Comparison of ENCODE assay signal across 8 mouse cellular contexts in the genomic region with DNA sequence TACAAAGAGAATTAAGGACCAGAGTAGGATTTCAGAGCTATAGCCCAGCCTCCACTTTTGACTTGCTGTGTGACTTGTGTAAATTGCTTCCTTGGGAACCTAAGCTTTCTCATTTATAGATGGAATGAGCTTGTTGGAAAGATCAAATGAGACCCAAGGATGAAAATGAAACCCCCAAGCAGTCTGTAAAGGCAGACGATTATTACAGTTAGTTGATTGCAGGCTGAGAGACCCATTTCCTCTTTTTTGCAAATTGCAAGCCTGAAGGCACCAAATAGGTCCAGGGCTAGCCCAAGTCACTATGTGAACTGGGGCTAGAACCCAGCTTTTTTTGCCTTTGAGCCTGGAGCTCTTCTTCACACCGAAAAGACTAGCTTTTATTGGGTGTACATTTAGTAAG. TPM values are rescaled to one million over a fixed set of nuclear protein-coding genes. Genes with fewer than 3 reads are reported as not detected.
DNase-seq lines count a peak whose midpoint lies in the region; ATAC-seq and TF ChIP-seq lines count a peak whose summit lies in the region.

No protein-coding gene starts in this region.

- ATAC-seq in lung, embryonic 14.5 days (ENCODE audit: insufficient read depth) = no peak
- ATAC-seq in limb, embryonic 13.5 days (ENCODE audit: low FRiP score, low read depth) = no peak
- no peak for ATAC-seq in neural tube, embryonic 14.5 days (ENCODE audit: low read depth)
- no peak for ATAC-seq in erythroid progenitor cell, adult 5-6 weeks (replicated peaks; ENCODE audit: low FRiP score, poor library complexity, severe bottlenecking)

- peak overlapping the region; percentile 7; the same call in 1 of the 2 replicates for H3K27ac ChIP-seq in lung, embryonic 14.5 days (ENCODE audit: low read depth)
- peak overlapping the region; percentile 91 for H3K27ac ChIP-seq in forebrain, embryonic 10.5 days
- H3K27ac ChIP-seq in limb, embryonic 13.5 days = 0 out of 2 replicates have a peak overlapping the region, but pooled peaks have one; percentile 44
- peak overlapping the region; percentile 49; the same call in 1 of the 2 replicates for H3K27ac ChIP-seq in neural tube, embryonic 14.5 days (ENCODE audit: low read depth, low read length)

- no peak overlapping the region; the same call in 1 of the 2 replicates for H3K9ac ChIP-seq in lung, embryonic 14.5 days
- peak overlapping the region; percentile 1; the same call in 1 of the 2 replicates for H3K9ac ChIP-seq in limb, embryonic 13.5 days
- H3K9ac ChIP-seq in neural tube, embryonic 14.5 days (replicated peaks; ENCODE audit: low read depth, low read length) = no peak overlapping the region

- no peak for TF ChIP-seq CTCF in lung, embryonic 14.5 days (IDR thresholded peaks at IDR 0.05; ENCODE audit: low read depth)

- DNase-seq in lung, embryonic 14.5 days = no peak
- no peak for DNase-seq in lung, postnatal 4 days
- DNase-seq in forebrain, embryonic 10.5 days (ENCODE audit: extremely low spot score, low spot score) = no peak
- DNase-seq in frontal cortex, postnatal 25 days (ENCODE audit: low spot score in 2 of 2) = no peak
- DNase-seq in gastrocnemius, postnatal 14 days = no peak

- H3K9me3 ChIP-seq in lung, embryonic 14.5 days (ENCODE audit: low read depth, low read length) = no peaks in the 10 kb centered on the region
- H3K9me3 ChIP-seq in forebrain, embryonic 10.5 days = no peaks in the 10 kb centered on the region
- H3K9me3 ChIP-seq in limb, embryonic 13.5 days = no peaks in the 10 kb centered on the region
- H3K9me3 ChIP-seq in neural tube, embryonic 14.5 days (ENCODE audit: control insufficient read depth, low read length) = no peaks in the 10 kb centered on the region

- H3K36me3 ChIP-seq in lung, embryonic 14.5 days (ENCODE audit: insufficient read depth) = no peaks in the 10 kb centered on the region
- no peaks in the 10 kb centered on the region for H3K36me3 ChIP-seq in forebrain, embryonic 10.5 days (replicated peaks)
- no peaks in the 10 kb centered on the region for H3K36me3 ChIP-seq in limb, embryonic 13.5 days
- H3K36me3 ChIP-seq in neural tube, embryonic 14.5 days (ENCODE audit: control insufficient read depth, insufficient read depth, low read length) = no peaks in the 10 kb centered on the region

- peak overlapping the region; percentile 49; the same call in 1 of the 2 replicates for H3K4me3 ChIP-seq in lung, embryonic 14.5 days (ENCODE audit: low read depth, low read length)
- H3K4me3 ChIP-seq in forebrain, embryonic 10.5 days = peak overlapping the region; percentile 69
- H3K4me3 ChIP-seq in limb, embryonic 13.5 days = peak overlapping the region; percentile 68
- H3K4me3 ChIP-seq in neural tube, embryonic 14.5 days (ENCODE audit: low read depth, low read length) = peak overlapping the region; percentile 59

- intact Hi-C loops in gastrocnemius, postnatal 14 days (cut with DNase I; ENCODE audit: low total_unique reads) = no loop called here

- peak overlapping the region; percentile 64 for H3K4me2 ChIP-seq in lung, embryonic 14.5 days
- peak overlapping the region; percentile 61 for H3K4me2 ChIP-seq in limb, embryonic 13.5 days (replicated peaks)
- peak overlapping the region; percentile 35; the same call in 1 of the 2 replicates for H3K4me2 ChIP-seq in neural tube, embryonic 14.5 days (ENCODE audit: low read depth, low read length)

- no peaks in the 10 kb centered on the region for H3K27me3 ChIP-seq in lung, embryonic 14.5 days (ENCODE audit: insufficient read depth, low read length)
- no peaks in the 10 kb centered on the region for H3K27me3 ChIP-seq in forebrain, embryonic 10.5 days (ENCODE audit: poor library complexity, severe bottlenecking)
- no peaks in the 10 kb centered on the region for H3K27me3 ChIP-seq in limb, embryonic 13.5 days
- no peaks in the 10 kb centered on the region for H3K27me3 ChIP-seq in neural tube, embryonic 14.5 days (ENCODE audit: control insufficient read depth, insufficient read depth, low read length)

- WGBS in lung, embryonic 14.5 days = 31% methylated on average over 2 of the region's 2 CpGs
- 39% methylated on average over 2 of the region's 2 CpGs for WGBS in forebrain, embryonic 10.5 days
- WGBS in limb, embryonic 13.5 days = 38% methylated on average over 2 of the region's 2 CpGs
- WGBS in neural tube, embryonic 14.5 days = 46% methylated on average over 2 of the region's 2 CpGs

- no peaks in the 10 kb centered on the region for H3K4me1 ChIP-seq in lung, embryonic 14.5 days (ENCODE audit: insufficient read depth)
- peaks cover 11% of the 10 kb centered on the region for H3K4me1 ChIP-seq in forebrain, embryonic 10.5 days
- 0 out of 2 replicates have a peak, but pooled peaks cover 3% of the 10 kb centered on the region for H3K4me1 ChIP-seq in limb, embryonic 13.5 days
- H3K4me1 ChIP-seq in neural tube, embryonic 14.5 days (ENCODE audit: control insufficient read depth, insufficient read depth, low read length) = no peaks in the 10 kb centered on the region

RNA-seq across cellular contexts. Expression of a gene that starts 5.8 kb away (rescaled TPM):
- 35.4 and 38.0 TPM in 2 replicates for polyA plus RNA-seq in lung, embryonic 14.5 days (2014; fragmentation: Nextera tagmentation; extraction: Ambion mirVana)
- polyA plus RNA-seq in forebrain, embryonic 10.5 days (2016; fragmentation: Nextera tagmentation; extraction: Ambion mirVana) = 9.1 and 9.6 TPM in 2 replicates
- 19.9 and 22.3 TPM in 2 replicates for polyA plus RNA-seq in limb, embryonic 13.5 days (2015; fragmentation: Nextera tagmentation; extraction: Ambion mirVana)
- 12.6 and 17.4 TPM in 2 replicates for polyA plus RNA-seq in neural tube, embryonic 14.5 days (2014; fragmentation: Nextera tagmentation; extraction: Ambion mirVana)
- total RNA-seq in erythroid progenitor cell, adult 5-6 weeks (2015; ENCODE audit: low replicate concordance) = 73.9 and 101 TPM in 2 replicates
- total RNA-seq in erythroid progenitor cell, adult 5-6 weeks (2017; ENCODE audit: low replicate concordance) = 37.4 and 52.9 TPM in 2 replicates
- 10 to 100 TPM; 19.1 to 19.9 TPM for total RNA-seq in gastrocnemius, postnatal 14 days (2021)

RNA-seq across cellular contexts. Expression of a gene that starts 9.0 kb away (rescaled TPM):
- 13.2 and 14.6 TPM in 2 replicates for polyA plus RNA-seq in lung, embryonic 14.5 days (2014; fragmentation: Nextera tagmentation; extraction: Ambion mirVana)
- 18.4 and 25.9 TPM in 2 replicates for polyA plus RNA-seq in forebrain, embryonic 10.5 days (2016; fragmentation: Nextera tagmentation; extraction: Ambion mirVana)
- 21.4 and 24.5 TPM in 2 replicates for polyA plus RNA-seq in limb, embryonic 13.5 days (2015; fragmentation: Nextera tagmentation; extraction: Ambion mirVana)
- 17.2 and 28.8 TPM in 2 replicates for polyA plus RNA-seq in neural tube, embryonic 14.5 days (2014; fragmentation: Nextera tagmentation; extraction: Ambion mirVana)
- 1.4 and 5.9 TPM in 2 replicates for total RNA-seq in erythroid progenitor cell, adult 5-6 weeks (2015; ENCODE audit: low replicate concordance)
- 0.64 and 8.4 TPM in 2 replicates for total RNA-seq in erythroid progenitor cell, adult 5-6 weeks (2017; ENCODE audit: low replicate concordance)
- total RNA-seq in gastrocnemius, postnatal 14 days (2021) = 1 to 10 TPM; 5.7 to 7.3 TPM

RNA-seq across cellular contexts. Expression of a gene that starts 36.8 kb away (rescaled TPM):
- polyA plus RNA-seq in lung, embryonic 14.5 days (2014; fragmentation: Nextera tagmentation; extraction: Ambion mirVana) = 108 and 122 TPM in 2 replicates
- polyA plus RNA-seq in forebrain, embryonic 10.5 days (2016; fragmentation: Nextera tagmentation; extraction: Ambion mirVana) = 11.7 and 12.9 TPM in 2 replicates
- polyA plus RNA-seq in limb, embryonic 13.5 days (2015; fragmentation: Nextera tagmentation; extraction: Ambion mirVana) = 41.5 and 45.6 TPM in 2 replicates
- polyA plus RNA-seq in neural tube, embryonic 14.5 days (2014; fragmentation: Nextera tagmentation; extraction: Ambion mirVana) = 4.0 and 11.1 TPM in 2 replicates
- total RNA-seq in erythroid progenitor cell, adult 5-6 weeks (2015; ENCODE audit: low replicate concordance) = 15.1 and 20.1 TPM in 2 replicates
- total RNA-seq in erythroid progenitor cell, adult 5-6 weeks (2017; ENCODE audit: low replicate concordance) = 10.6 and 12.7 TPM in 2 replicates
- 10 to 100 TPM; 19.5 to 21.0 TPM for total RNA-seq in gastrocnemius, postnatal 14 days (2021)

Comparison
In these comparisons a context has a peak if more than half of its experiments do, and no peak if none do; other contexts are left out.
1. H3K27ac ChIP-seq: peak in every context shown above with its lines; median percentile 91 in forebrain, embryonic 10.5 days; 49 in neural tube, embryonic 14.5 days; 44 in limb, embryonic 13.5 days; 7 in lung, embryonic 14.5 days.